Mouse (Mus musculus) activated CD4-positive, CD25-positive, alpha-beta regulatory T cell (primary cell): ENCODE measurements around the gene Hoxd9. TPM values are rescaled to one million over a fixed set of nuclear protein-coding genes. Genes with fewer than 3 reads are reported as not detected.

Experiments used
- polyA plus RNA-seq, 2 experiments: library from polyadenylated mRNA; unstranded; fragments of 100-300 nt; shearing (Covaris generic); gene quantifications; one replicate each; pipeline ENCODE4 v1.2.1; 2017

Gene Hoxd9
- polyA plus RNA-seq, result not detected

GRCm38 (mm10) chr2:74697567-74698121 lies at the start of gene Hoxd9:
Gene Hoxd9 (plus strand): TSS chr2:74697727.

DNA sequence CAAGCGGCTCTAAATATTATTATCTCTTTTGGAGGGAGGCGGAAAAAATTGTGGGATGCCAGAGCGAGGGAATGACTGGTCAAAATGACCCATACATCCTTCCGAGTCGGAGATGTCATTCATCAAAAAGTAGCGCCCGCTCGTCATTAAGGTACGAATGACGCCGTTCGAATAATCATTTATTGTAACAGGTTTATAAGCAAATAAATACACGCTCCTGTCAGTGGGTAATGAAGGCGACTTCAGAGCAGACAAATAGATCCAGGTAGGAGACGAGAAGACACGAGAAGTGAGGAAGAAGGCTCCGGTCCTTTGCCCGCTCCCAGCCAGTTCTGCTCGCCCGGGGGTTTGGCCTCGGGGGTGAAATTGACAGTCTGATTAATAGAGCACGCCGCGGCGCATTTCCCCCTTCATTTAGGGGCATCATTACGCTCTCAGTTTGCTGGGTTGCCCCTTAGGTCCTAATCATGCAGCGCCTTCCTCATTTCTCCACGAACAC lies 38.0 kb upstream of the Hoxd9 start, which contains the start of gene Evx2:
TSS of gene Evx2 (minus strand) at position 51 of the 499 bp plus-strand sequence.

GRCm38 (mm10) chr2:74667842-74668357 lies 29.6 kb upstream of the Hoxd9 start, which contains the start of gene Hoxd13:
Gene Hoxd13 (plus strand): TSS chr2:74668310.

DNA sequence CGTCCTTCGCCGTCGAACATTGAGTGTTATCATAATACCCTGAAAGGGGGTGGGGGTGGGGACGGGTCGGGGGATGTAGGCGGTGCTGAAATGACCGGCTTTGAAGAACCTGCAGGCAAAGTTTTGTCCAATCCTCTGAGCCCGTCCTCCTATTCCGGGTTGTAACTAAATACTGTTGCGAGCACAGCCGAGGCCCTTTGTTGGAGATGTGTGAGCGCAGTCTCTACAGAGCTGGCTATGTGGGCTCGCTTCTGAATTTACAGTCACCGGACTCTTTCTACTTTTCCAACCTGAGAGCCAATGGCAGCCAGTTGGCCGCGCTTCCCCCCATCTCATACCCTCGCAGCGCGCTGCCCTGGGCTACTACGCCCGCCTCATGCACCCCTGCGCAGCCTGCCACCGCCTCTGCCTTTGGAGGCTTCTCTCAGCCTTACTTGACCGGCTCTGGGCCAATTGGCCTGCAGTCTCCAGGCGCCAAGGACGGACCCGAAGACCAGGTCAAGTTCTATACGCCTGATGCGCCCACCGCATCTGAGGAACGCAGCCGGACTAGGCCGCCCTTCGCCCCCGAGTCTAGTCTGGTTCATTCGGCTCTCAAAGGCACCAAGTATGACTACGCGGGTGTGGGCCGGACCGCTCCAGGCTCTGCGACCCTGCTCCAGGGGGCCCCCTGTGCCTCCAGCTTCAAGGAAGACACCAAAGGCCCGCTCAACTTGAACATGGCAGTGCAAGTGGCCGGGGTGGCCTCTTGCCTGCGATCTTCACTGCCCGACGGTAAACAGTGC lies 22.5 kb upstream of the Hoxd9 start, which contains the start of gene Hoxd12:
TSS of gene Hoxd12 (plus strand) at position 133 of the 785 bp plus-strand sequence.

DNA sequence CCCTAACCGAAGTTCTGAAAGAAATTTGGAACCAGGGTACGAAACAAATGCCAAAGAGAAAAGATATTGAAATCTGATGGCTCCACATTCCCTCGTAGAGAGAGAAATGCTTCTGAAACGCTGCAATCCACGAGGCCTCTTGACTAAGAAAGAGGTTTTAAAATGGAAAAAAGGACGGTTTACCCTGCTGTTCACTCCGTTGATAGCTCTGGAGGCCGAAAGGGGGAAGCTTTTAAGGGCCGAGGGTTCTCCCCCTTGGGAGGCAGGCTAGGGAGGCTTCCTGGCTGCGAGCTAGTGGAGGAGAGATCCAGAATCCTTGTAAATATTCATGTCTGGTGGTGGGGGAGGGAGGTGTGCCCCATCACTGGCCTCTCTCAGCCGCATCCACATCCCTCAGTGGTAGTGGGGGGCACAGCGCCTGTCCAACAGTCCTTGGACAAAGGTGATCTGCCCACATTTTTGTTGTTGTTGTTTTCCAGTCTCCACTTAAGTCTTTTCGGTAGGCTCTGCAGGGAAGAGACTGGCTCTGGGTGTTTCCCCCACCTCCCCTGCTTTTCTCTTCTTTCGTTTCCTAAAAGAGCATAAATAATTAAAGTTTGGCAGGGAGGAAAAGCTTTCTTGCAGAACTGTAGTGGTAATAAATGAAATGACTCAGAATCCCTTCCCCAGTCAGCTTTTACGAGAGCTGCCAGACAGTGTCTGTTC lies 18.5 kb upstream of the Hoxd9 start, which contains the start of gene Hoxd11:
TSS of gene Hoxd11 (plus strand) at position 667 of the 705 bp plus-strand sequence.

DNA sequence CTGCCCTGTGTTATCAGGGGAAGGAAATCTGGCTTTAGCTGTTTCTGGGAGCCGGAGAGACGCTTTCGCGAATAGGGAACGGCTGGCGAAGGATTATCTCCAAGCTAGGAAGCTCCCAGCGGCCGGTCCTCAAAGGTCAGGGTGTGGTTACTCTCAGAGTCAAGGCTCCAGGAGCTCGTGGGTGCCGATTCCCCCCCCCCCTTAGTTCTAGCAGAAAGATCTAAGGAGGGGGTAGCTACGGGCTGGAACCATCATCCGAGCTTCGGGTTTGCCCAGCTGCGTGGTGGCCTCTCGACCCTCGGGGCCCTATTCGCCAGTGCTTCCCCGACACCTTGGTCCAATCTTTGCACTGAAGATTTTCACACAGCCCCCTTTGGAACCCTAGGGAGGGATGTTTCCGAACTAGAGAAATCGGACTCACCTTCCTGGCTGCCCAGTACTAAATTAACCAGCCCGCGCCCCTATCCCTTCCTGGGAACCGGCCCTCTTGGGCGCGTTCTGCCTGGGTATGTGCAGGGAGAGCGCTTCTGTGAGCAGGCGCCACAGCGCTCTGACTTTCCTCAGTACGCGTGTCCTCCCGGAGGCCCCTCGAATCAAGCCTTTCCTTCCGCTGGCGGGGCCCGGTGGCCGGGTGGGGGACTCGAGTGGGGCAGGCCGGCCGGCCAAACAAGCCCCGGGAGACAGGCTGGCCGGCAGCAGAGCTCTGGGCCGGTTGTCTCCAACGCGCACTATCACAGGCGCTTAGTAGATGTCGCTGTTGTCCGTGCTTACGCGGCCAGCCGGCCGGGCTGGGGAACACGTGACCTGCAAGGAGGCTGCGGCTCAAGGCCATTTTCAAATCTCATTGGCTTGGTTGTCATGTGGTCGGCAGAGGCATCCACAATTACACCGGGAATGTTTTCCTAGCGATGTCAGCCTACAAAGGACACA lies 6.2 kb upstream of the Hoxd9 start, which contains the start of gene Hoxd10:
TSS of gene Hoxd10 (plus strand) at position 903 of the 930 bp plus-strand sequence.

DNA sequence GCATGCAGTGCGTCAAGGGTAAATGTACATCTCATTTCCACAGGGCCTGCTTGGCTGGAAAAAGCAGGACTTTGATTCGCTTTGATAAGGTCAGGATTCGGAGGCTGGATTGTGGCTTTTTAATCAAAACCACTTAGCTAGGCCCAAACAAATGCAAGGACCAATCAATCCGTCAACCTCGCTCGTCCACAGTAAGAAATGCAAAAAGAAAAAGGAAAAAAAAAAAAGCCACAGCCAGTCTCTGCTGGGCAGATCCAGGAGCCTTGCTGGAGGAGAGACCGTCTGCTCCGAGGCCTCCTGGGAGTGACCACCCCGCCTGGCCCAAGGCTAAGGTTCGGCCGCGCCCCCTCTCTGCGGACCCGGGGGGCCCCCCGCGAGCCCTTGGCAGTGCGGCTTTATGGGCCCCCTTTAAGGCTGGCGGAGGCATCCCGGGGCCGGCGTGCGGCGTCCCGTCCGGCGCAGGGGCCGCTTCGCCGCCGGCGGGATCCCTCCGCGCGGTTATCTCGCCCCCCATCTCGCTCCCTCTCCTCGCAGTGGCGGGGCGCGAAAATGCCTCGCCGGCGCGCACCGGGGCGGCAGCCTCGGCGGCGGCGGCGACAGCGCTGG lies 7.0 kb downstream of the Hoxd9 start, which contains the start of gene Hoxd8:
TSS of gene Hoxd8 (plus strand) at position 223 of the 606 bp plus-strand sequence.

GRCm38 (mm10) chr2:74711721-74712621 lies 14.4 kb downstream of the Hoxd9 start, which contains the start of the genes Hoxd3 and Hoxd4:
Gene Hoxd3 (plus strand): TSS chr2:74711927.
Gene Hoxd4 (plus strand): TSS chr2:74711929.

GRCm38 (mm10) chr2:74726551-74726950 lies 29.0 kb downstream of the Hoxd9 start, which contains the start of gene Gm28230:
Gene Gm28230 (plus strand): TSS chr2:74726728.

Other genes with a start within 250 kb of the Hoxd9 start
- gene Lnpk, start 118.3 kb upstream of the Hoxd9 start, polyA plus RNA-seq, result 10 to 100 TPM; 14.4 to 22.5 TPM
- gene Evx2, start 38.2 kb upstream of the Hoxd9 start, polyA plus RNA-seq, result under 1 TPM in 1 of 2 experiments, not detected in 1; 0.20 TPM
- gene Hoxd13, start 29.4 kb upstream of the Hoxd9 start, polyA plus RNA-seq, result not detected
- not detected for gene Hoxd12, start 22.7 kb upstream of the Hoxd9 start, polyA plus RNA-seq
- under 1 TPM in 1 of 2 experiments, not detected in 1; 0.09 TPM for gene Hoxd11, start 18.2 kb upstream of the Hoxd9 start, polyA plus RNA-seq
- not detected for gene Hoxd10, start 5.8 kb upstream of the Hoxd9 start, polyA plus RNA-seq
- under 1 TPM in 1 of 2 experiments, not detected in 1; 0.28 TPM for gene Hoxd8, start 6.9 kb downstream of the Hoxd9 start, polyA plus RNA-seq
- gene Hoxd3, start 14.2 kb downstream of the Hoxd9 start, polyA plus RNA-seq, result not detected
- gene Hoxd4, start 14.2 kb downstream of the Hoxd9 start, polyA plus RNA-seq, result not detected
- not detected for gene Gm28230, start 29.0 kb downstream of the Hoxd9 start, polyA plus RNA-seq
- not detected for gene Hoxd1, start 65.3 kb downstream of the Hoxd9 start, polyA plus RNA-seq
- 10 to 100 TPM; 65.0 to 74.4 TPM for gene Mtx2, start 128.1 kb downstream of the Hoxd9 start, polyA plus RNA-seq